Mouse (Mus musculus) lung, adult 2 months (tissue): ENCODE measurements around the gene Adamts5.

ENCODE experiments used
- CTCF ChIP-seq: fragments of 200-500 bp; IDR thresholded peaks from 2 replicates; pipeline ENCODE4 v1.5.1; 2011; ENCODE audit warnings: mild to moderate bottlenecking, low read length, control low read depth; ENCODE audit not compliant: insufficient read depth
- POLR2A ChIP-seq: fragments of 200-500 bp; IDR thresholded peaks from 2 replicates; pipeline ENCODE4 v1.6.1; 2011; ENCODE audit warnings: low read depth, mild to moderate bottlenecking, control low read depth, low read length, borderline replicate concordance; ENCODE audit errors: extremely low read depth

- TF ChIP-seq POLR2A (peak; percentile 35; the same call in 1 of the 2 replicates), CTCF (no peak)
Observed at GRCm38 (mm10) chr16:85900702-85901580, 687 bp downstream of the Adamts5 start.
